Mouse (Mus musculus) MEL-GATA-1-ER (cell line): ENCODE data around the gene Grcc10.

Source experiments
- DNase-seq: peaks from one replicate; pipeline ENCODE4 v3.0.0-alpha.2; 2012; ENCODE audit warnings: low read depth; ENCODE audit errors: extremely low read depth

Gene Grcc10

GRCm38 (mm10) chr6:124740888-124741761, at the start of gene Grcc10:
Gene Grcc10 (minus strand): TSS chr6:124741374.
- DNase-seq: peak; percentile 98

DNA sequence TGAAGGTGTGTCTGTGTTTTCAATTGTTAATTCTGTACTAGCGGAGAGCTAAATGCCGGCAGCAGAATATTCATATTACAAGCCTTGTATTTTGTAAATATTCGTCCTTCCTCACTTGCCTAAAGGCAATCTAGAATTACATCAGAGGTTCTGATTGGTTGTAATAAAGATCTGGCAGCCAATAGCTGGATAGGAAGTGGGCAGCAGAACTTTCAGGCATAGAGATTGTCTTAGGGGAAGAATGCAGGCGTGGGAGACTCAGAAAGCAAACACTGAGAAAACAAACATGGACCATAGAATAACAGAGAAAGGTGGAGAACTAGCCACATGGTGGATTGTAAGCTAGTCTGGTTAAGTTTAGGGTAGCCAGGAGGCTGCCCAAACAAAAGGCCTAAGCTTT, 48.9 kb upstream of the Grcc10 start:
- no peak for DNase-seq

- DNase-seq: no peak
Observed at GRCm38 (mm10) chr6:124789519-124789918, 48.3 kb upstream of the Grcc10 start.

- DNase-seq: no peak
Observed at GRCm38 (mm10) chr6:124787722-124788121, 46.5 kb upstream of the Grcc10 start.

DNA sequence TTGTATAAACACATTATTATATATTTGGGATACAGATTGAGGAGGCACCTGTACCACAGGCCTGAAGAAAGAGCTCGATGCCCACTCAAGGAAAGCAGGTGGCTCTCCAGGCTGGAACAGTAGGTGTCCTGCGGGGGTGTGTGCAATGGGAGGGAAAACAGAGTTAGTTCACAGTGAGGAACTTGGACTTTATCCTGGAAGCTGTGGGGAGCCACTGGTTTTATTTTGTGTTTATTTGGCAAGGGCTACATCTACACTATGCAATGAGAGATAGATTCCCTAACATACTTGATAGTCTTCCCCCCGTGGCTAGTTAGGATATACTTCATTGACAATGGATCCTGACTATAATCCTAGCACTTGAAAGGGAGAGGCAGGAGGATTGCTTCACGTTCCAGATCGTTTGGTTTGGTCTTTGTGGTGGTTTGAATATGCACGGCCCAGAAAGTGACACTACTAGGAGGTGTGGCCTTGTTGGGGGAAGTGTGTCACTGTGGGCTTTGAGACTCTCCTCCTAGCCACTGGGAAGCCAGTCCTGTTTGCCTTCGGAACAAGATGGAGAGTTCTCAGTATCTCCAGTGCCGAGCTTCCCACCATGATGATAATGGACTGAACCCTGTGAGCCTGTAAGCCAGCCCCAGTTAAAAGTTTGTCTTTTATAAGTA, 45.7 kb upstream of the Grcc10 start:
- DNase-seq: no peak

GRCm38 (mm10) chr6:124782436-124782835, 41.3 kb upstream of the Grcc10 start:
- no peak for DNase-seq

DNA sequence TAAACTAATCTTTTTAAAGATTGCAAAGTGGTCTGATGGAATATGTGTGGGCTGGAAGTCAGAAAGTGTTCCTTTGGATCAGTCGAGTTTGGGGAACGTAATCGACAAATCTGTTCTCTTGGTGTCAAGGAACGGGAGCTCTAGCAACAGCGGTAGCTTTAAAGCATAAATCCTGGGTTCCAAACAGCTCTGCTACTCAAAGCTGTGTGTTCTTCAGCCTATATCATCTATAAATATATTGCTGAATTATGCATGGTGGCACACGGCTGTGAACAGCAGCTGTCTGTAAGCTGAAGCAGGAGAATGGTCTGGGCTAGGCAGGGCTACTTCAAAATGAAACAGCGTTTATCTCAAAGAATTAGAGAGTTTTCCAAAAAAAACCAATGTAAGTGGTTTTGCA, 39.7 kb upstream of the Grcc10 start:
- DNase-seq: no peak

DNA sequence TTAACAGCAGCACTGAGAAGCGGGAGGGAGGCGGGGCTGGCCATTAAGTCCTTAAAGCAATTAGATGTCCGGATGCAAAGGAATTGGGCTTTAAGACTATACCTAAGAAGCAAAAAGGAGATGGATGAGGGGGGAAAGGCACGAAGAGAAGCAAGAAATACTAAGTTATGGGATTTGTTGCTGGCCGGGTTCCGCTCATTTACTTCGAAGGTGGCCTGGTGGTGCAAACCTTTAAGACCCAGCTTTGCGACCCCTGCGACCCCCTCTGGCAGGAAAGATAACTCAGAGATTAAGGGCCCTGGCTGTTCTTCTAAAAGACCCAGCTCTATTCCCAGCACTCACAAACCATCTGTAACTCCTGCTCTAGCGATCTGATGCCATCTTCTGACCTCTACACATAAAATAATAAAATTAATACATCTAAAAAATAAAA, 38.8 kb upstream of the Grcc10 start:
- no peak for DNase-seq

DNA sequence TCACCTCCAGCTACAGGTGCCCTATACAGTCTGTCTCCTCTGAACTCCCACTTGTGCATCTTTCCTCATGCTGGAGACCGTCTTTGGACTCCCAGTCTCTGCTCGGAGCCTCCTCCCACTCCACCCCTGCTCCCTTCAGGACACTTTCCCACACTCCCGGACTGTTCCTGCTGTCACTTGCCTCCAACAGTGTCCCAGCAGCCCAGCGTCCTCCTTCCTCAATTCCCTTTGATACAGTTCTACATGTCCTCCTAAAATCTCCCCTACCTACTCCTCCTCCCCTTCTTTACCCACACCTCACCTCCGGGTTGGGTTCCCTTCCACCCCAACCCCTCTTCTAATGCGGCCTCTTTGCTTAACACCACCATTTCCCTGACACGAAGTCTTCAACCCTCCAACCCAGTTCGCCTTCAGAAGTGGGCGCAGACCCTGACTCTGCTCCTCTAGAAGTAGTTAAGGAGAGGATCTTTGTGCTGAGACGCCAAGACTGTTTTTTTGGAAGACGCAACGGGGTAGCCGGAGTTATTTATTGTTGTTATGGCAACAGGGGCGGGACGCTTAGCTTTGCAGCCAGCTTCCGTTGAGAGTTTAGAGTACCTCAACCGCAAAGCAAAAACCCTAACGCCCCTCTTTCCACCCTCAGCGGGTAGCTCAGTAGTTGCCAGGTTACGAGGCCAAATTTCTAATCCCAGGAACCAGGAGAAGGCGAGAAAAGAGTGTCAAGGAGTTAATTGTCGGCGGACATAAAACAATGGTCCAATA, 38.2 kb upstream of the Grcc10 start, which contains the start of gene Lrrc23:
Gene Lrrc23, minus strand, starts transcription at position 506 of the 762 bp plus-strand sequence.
- no peak for DNase-seq

DNA sequence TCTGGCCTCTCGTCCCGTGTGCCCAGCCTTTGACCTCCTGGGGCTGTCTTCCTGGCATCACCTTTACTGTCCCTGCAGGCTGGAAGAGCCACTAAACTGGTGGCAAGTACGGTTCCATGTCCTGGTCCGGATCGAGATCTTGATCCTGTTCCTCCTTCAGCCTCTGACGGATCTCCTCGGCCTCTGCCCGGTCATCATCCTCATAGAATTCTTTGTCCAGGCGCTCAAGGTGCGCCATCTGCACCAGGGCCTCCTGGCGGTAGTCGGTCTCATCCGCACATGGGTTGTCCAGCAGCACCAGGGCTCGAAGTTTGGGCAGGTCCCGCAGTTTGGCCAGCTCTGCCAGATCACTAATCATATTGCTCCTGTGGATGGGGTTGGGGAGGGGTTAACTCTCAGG, 29.3 kb upstream of the Grcc10 start:
- DNase-seq: no peak

- DNase-seq: no peak
Observed at GRCm38 (mm10) chr6:124770013-124770412, 28.8 kb upstream of the Grcc10 start.

DNA sequence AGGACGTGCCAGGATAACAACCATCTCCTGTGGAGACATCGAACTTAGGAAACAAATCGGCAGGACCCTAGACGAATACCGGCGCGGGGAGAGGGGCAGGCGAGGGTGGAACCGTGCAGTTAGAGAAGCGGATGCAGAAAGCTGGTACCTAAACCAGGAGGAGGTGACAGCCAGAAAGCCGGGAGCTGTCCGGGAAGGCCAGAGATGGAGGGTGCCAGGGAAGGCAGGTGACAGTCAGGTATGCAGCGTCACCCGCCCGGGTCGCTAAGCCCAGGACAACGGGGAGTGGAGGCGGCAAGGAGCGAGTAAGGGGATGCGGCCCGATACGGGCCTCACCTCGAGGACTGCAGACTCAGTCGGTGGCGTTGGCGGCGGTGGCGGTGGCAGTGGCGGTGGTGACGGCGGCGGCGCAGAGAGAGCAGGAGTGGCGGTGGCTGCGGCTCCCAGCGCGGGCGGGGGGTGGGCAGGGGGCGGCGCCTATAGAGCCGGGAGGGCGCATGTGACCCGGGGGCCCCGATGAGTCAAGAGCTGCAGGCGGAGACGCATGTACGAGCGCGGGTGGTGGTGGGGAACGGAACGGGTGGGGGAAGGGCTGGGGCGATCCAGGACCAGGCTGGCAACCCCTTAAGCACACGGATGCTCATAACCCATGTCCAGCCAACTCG, 28.1 kb upstream of the Grcc10 start, which contains the start of gene Eno2:
Gene Eno2, minus strand, starts transcription at position 573 of the 665 bp plus-strand sequence.
- peak; percentile 25 for DNase-seq

DNA sequence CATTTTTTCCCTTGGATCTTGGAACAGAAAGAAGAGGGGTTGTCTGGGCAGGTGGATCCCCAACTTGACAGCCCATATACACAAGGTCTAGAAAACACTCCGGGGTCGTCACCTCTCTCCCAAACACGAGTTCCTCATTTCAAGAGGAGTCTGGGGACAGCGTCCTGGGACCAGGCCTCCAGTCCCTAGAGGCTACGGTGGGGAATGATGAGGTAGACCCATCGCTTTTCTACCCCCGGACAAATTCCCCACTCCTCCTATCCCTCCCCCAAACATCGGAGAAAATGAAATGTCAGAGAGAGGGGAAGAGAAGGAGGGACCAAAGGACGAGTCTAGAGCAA, 27.5 kb upstream of the Grcc10 start:
- DNase-seq: peak; percentile 35

- DNase-seq: peak; percentile 66
Observed at GRCm38 (mm10) chr6:124767920-124768703, 26.9 kb upstream of the Grcc10 start.

- DNase-seq: no peak
Observed at GRCm38 (mm10) chr6:124767536-124767919, 26.4 kb upstream of the Grcc10 start.

- no peak for DNase-seq
Observed at GRCm38 (mm10) chr6:124765951-124766350, 24.8 kb upstream of the Grcc10 start.

- DNase-seq: peak; percentile 73
Observed at GRCm38 (mm10) chr6:124759259-124759658, 18.1 kb upstream of the Grcc10 start.

DNA sequence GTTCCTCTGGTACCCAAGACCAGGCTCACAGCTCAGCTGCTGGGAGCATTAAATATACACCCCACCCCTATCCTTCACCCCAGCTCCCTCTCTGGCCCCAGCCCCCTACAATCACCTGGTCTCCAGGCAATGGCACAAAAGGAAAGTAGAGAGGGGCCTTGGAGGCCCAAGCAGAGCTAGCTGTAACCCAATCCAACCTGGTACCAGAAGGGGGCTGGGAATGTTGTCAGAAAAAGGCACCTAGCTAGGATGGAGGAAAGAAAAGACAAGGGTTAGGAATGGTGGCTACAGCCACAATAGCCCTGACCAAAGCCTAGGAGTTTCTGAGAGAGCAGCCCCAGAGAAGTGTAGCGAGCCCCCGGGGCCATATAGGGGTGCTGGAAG, 17.7 kb upstream of the Grcc10 start:
- no peak for DNase-seq

- no peak for DNase-seq
Observed at GRCm38 (mm10) chr6:124757909-124758848, 17.0 kb upstream of the Grcc10 start.
